Comparison of ENCODE assay signal across 24 mouse cellular contexts in genomic region chr5:88829835-88830571, GRCm38 (mm10). TPM values are rescaled to one million over a fixed set of nuclear protein-coding genes. Genes with fewer than 3 reads are reported as not detected.
DNase-seq lines count a peak whose midpoint lies in the region; ATAC-seq lines count a peak whose summit lies in the region.
"Had no signal": no experiment of that assay in that cellular context is flagged by ENCODE, and none has a peak within 500 bp of the region (broad histone marks: within the 10 kb centered on the region; RNA-seq: fewer than 3 reads in every experiment).

No protein-coding gene starts in this region.

- no peak overlapping the region for H3K9ac ChIP-seq in hindbrain, embryonic 11.5 days (ENCODE audit: low read depth, low read length)
- H3K9ac ChIP-seq in hindbrain, embryonic 16.5 days (ENCODE audit: low read depth, low read length), result no peak overlapping the region
- no peak overlapping the region for H3K9ac ChIP-seq in forebrain, embryonic 12.5 days
- no peak overlapping the region for H3K9ac ChIP-seq in midbrain, embryonic 15.5 days
- H3K9ac ChIP-seq: embryonic facial prominence, embryonic 12.5 days; heart, embryonic 15.5 days; liver, postnatal 0 days; neural tube, embryonic 15.5 days had no signal

- H3K27ac ChIP-seq in hindbrain, embryonic 11.5 days (ENCODE audit: low read depth, low read length), result no peak overlapping the region
- H3K27ac ChIP-seq in hindbrain, embryonic 16.5 days (ENCODE audit: low read depth, low read length), result no peak overlapping the region
- H3K27ac ChIP-seq in forebrain, embryonic 12.5 days, result no peak overlapping the region
- no peak overlapping the region for H3K27ac ChIP-seq in midbrain, embryonic 15.5 days
- H3K27ac ChIP-seq: embryonic facial prominence, embryonic 12.5 days; heart, embryonic 15.5 days; limb, embryonic 10.5 days; neural tube, embryonic 15.5 days had no signal

- H3K4me3 ChIP-seq in hindbrain, embryonic 11.5 days (ENCODE audit: low read depth, low read length), result no peak overlapping the region
- H3K4me3 ChIP-seq in hindbrain, embryonic 16.5 days (ENCODE audit: low read length), result no peak overlapping the region
- no peak overlapping the region for H3K4me3 ChIP-seq in forebrain, embryonic 12.5 days (replicated peaks)
- H3K4me3 ChIP-seq in midbrain, embryonic 15.5 days, result no peak overlapping the region
- H3K4me3 ChIP-seq: embryonic facial prominence, embryonic 12.5 days; erythroblast, embryonic 14.5 days; heart, embryonic 15.5 days; limb, embryonic 10.5 days; megakaryocyte, embryonic 14.5 days; neural tube, embryonic 15.5 days had no signal

- WGBS in hindbrain, embryonic 11.5 days, result 87% methylated on average over 8 of the region's 8 CpGs
- WGBS in hindbrain, embryonic 16.5 days, result 67% methylated on average over 8 of the region's 8 CpGs
- 60% methylated on average over 8 of the region's 8 CpGs for WGBS in forebrain, embryonic 12.5 days
- 51% methylated on average over 8 of the region's 8 CpGs for WGBS in midbrain, embryonic 15.5 days

- no peaks in the 10 kb centered on the region for H3K9me3 ChIP-seq in hindbrain, embryonic 11.5 days (ENCODE audit: control insufficient read depth, low read length)
- no peaks in the 10 kb centered on the region for H3K9me3 ChIP-seq in hindbrain, embryonic 16.5 days (ENCODE audit: control insufficient read depth, low read length)
- H3K9me3 ChIP-seq in forebrain, embryonic 12.5 days, result no peaks in the 10 kb centered on the region
- H3K9me3 ChIP-seq in midbrain, embryonic 15.5 days, result no peaks in the 10 kb centered on the region
- H3K9me3 ChIP-seq: embryonic facial prominence, embryonic 12.5 days; G1E; heart, embryonic 15.5 days; limb, embryonic 10.5 days; megakaryocyte, embryonic 14.5 days; neural tube, embryonic 15.5 days had no signal

- no peaks in the 10 kb centered on the region for H3K36me3 ChIP-seq in hindbrain, embryonic 11.5 days (ENCODE audit: control insufficient read depth, insufficient read depth, low read length)
- H3K36me3 ChIP-seq in hindbrain, embryonic 16.5 days (ENCODE audit: control insufficient read depth, insufficient read depth, low read length), result no peaks in the 10 kb centered on the region
- H3K36me3 ChIP-seq in forebrain, embryonic 12.5 days (replicated peaks), result no peaks in the 10 kb centered on the region
- no peaks in the 10 kb centered on the region for H3K36me3 ChIP-seq in midbrain, embryonic 15.5 days (replicated peaks)
- H3K36me3 ChIP-seq: embryonic facial prominence, embryonic 12.5 days; G1E; heart, embryonic 15.5 days; limb, embryonic 10.5 days; neural tube, embryonic 15.5 days had no signal

- H3K27me3 ChIP-seq in hindbrain, embryonic 11.5 days (ENCODE audit: control insufficient read depth, insufficient read depth, low read length), result no peaks in the 10 kb centered on the region
- H3K27me3 ChIP-seq in hindbrain, embryonic 16.5 days (replicated peaks; ENCODE audit: control insufficient read depth, insufficient read depth, low read length), result no peaks in the 10 kb centered on the region
- H3K27me3 ChIP-seq in forebrain, embryonic 12.5 days, result no peaks in the 10 kb centered on the region
- H3K27me3 ChIP-seq in midbrain, embryonic 15.5 days (replicated peaks), result no peaks in the 10 kb centered on the region
- H3K27me3 ChIP-seq: embryonic facial prominence, embryonic 12.5 days; heart, embryonic 15.5 days; megakaryocyte, embryonic 14.5 days; neural tube, embryonic 15.5 days had no signal

- DNase-seq in hindbrain, embryonic 11.5 days (ENCODE audit: low spot score), result no peak
- peak; percentile 45 to 50 for DNase-seq in layer of hippocampus, adult 8-10 months (ENCODE audit: low spot score in 2 of 2)
- no peak for DNase-seq in gastrocnemius, postnatal 14 days
- no peak for DNase-seq in embryo, embryonic 10.5 days (ENCODE audit: low spot score)
- no peak for DNase-seq in heart, postnatal 14 days
- DNase-seq: adrenal gland, postnatal 14 days; gastrocnemius, postnatal 36 days; kidney, adult 18-20 months; kidney, postnatal 25 days; liver, postnatal 0 days; lung, postnatal 14 days; right cerebral cortex, postnatal 14 days; thymus, adult 2 months had no signal

- intact Hi-C loops in gastrocnemius, postnatal 14 days (cut with DNase I; ENCODE audit: low total_unique reads), result no loop called here
- intact Hi-C loops in heart, postnatal 14 days (cut with DNase I), result no loop called here

- peak; percentile 22; the same call in 1 of the 2 replicates for ATAC-seq in hindbrain, embryonic 11.5 days (ENCODE audit: low FRiP score)
- no peak for ATAC-seq in hindbrain, embryonic 16.5 days
- peak; percentile 51; the same call in 1 of the 2 replicates for ATAC-seq in forebrain, embryonic 12.5 days (ENCODE audit: low FRiP score)
- peak; percentile 80; the same call in 1 of the 2 replicates for ATAC-seq in midbrain, embryonic 15.5 days (replicated peaks)
- ATAC-seq: activated CD4-positive, CD25-positive, alpha-beta regulatory T cell, adult 4 months; liver, postnatal 0 days had no signal

- H3K4me1 ChIP-seq in hindbrain, embryonic 11.5 days (replicated peaks; ENCODE audit: control insufficient read depth, insufficient read depth, low read length), result no peaks in the 10 kb centered on the region
- H3K4me1 ChIP-seq in hindbrain, embryonic 16.5 days (ENCODE audit: control insufficient read depth, insufficient read depth, low read depth, low read length), result no peaks in the 10 kb centered on the region
- peaks cover 4% of the 10 kb centered on the region; the same call in 1 of the 2 replicates for H3K4me1 ChIP-seq in forebrain, embryonic 12.5 days
- H3K4me1 ChIP-seq in midbrain, embryonic 15.5 days, result 0 out of 2 replicates have a peak, but pooled peaks cover 3% of the 10 kb centered on the region
- H3K4me1 ChIP-seq: embryonic facial prominence, embryonic 12.5 days; limb, embryonic 10.5 days; megakaryocyte, embryonic 14.5 days; neural tube, embryonic 15.5 days had no signal

- H3K4me2 ChIP-seq in hindbrain, embryonic 11.5 days (replicated peaks; ENCODE audit: low read depth, low read length), result no peak overlapping the region
- H3K4me2 ChIP-seq in hindbrain, embryonic 16.5 days (ENCODE audit: low read length), result no peak overlapping the region
- no peak overlapping the region for H3K4me2 ChIP-seq in forebrain, embryonic 12.5 days
- H3K4me2 ChIP-seq in midbrain, embryonic 15.5 days, result no peak overlapping the region
- H3K4me2 ChIP-seq: embryonic facial prominence, embryonic 12.5 days; heart, embryonic 15.5 days; neural tube, embryonic 15.5 days had no signal

RNA-seq across cellular contexts. Expression of gene Slc4a4, which starts 56.6 kb away (rescaled TPM):
- polyA plus RNA-seq in hindbrain, embryonic 11.5 days (2014; fragmentation: Nextera tagmentation; extraction: Ambion mirVana), result 1.6 and 2.6 TPM in 2 replicates
- polyA plus RNA-seq in hindbrain, embryonic 16.5 days (2015; fragmentation: Nextera tagmentation; extraction: Ambion mirVana), result 9.1 and 9.5 TPM in 2 replicates
- 1.7 and 2.3 TPM in 2 replicates for polyA plus RNA-seq in forebrain, embryonic 12.5 days (2016; fragmentation: Nextera tagmentation; extraction: Ambion mirVana)
- 100 to 1,000 TPM; 140 to 157 (median 150) TPM for total RNA-seq in layer of hippocampus, adult 8-10 months (2022)
- polyA plus RNA-seq in midbrain, embryonic 15.5 days (2015; fragmentation: Nextera tagmentation; extraction: Ambion mirVana), result 6.7 and 7.7 TPM in 2 replicates
- total RNA-seq in gastrocnemius, postnatal 14 days (2021), result 1 to 10 TPM; 4.7 to 6.0 TPM
- 10 to 100 TPM; 16.6 to 22.0 TPM for total RNA-seq in heart, postnatal 14 days (2021)
- polyA plus RNA-seq: erythroblast, embryonic 14.5 days; G1E had no signal

Comparison
In these comparisons a context has a peak if more than half of its experiments do, and no peak if none do; other contexts are left out.
1. DNase-seq: peak in layer of hippocampus, adult 8-10 months (2 of 2); none in hindbrain, embryonic 11.5 days (single experiment), gastrocnemius, postnatal 14 days (single experiment), embryo, embryonic 10.5 days (single experiment) and heart, postnatal 14 days (0 of 2).